Mouse (Mus musculus) embryo, embryonic 10 days (tissue): Measurements from ENCODE around the gene Kdelc2.
A peak's percentile ranks its signal among the peaks of the same experiment; 100 is the strongest.

Source experiments
- DNase-seq: peaks from one replicate; pipeline ENCODE4 v3.0.0-alpha.2; 2015; ENCODE audit warnings: low spot score

The Kdelc2 gene

GRCm38 (mm10) chr9:53387431-53387830, 3.6 kb downstream of the Kdelc2 start:
- DNase-seq, result no peak

- DNase-seq, result no peak
These were observed 5.3 kb downstream of the Kdelc2 start for GRCm38 (mm10) chr9:53389109-53389508.

GRCm38 (mm10) chr9:53390136-53390535, 6.3 kb downstream of the Kdelc2 start:
- DNase-seq, result no peak

GRCm38 (mm10) chr9:53397685-53398387, 14.0 kb downstream of the Kdelc2 start:
- no peak for DNase-seq

GRCm38 (mm10) chr9:53398388-53398700, 14.5 kb downstream of the Kdelc2 start:
- peak; percentile 82 for DNase-seq

- DNase-seq, result no peak
These were observed 15.7 kb downstream of the Kdelc2 start for GRCm38 (mm10) chr9:53399537-53399936.

GRCm38 (mm10) chr9:53400696-53401095, 16.9 kb downstream of the Kdelc2 start:
- DNase-seq, result no peak

- no peak for DNase-seq
These were observed 17.3 kb downstream of the Kdelc2 start for GRCm38 (mm10) chr9:53401146-53401545.

GRCm38 (mm10) chr9:53402291-53402711, 18.5 kb downstream of the Kdelc2 start, which contains the start of gene 4930550C14Rik:
Gene 4930550C14Rik, plus strand, starts transcription at chr9:53402325.
- peak; percentile 24 for DNase-seq

GRCm38 (mm10) chr9:53402991-53403390, 19.2 kb downstream of the Kdelc2 start:
- no peak for DNase-seq

- DNase-seq, result peak; percentile 20
These were observed 20.4 kb downstream of the Kdelc2 start for GRCm38 (mm10) chr9:53404050-53404752.

GRCm38 (mm10) chr9:53404753-53405722, 21.2 kb downstream of the Kdelc2 start:
- peak; percentile 91 for DNase-seq

GRCm38 (mm10) chr9:53408548-53408947, 24.7 kb downstream of the Kdelc2 start:
- no peak for DNase-seq

- DNase-seq, result no peak
These were observed 25.1 kb downstream of the Kdelc2 start for GRCm38 (mm10) chr9:53408953-53409361.

GRCm38 (mm10) chr9:53409427-53409826, 25.6 kb downstream of the Kdelc2 start:
- no peak for DNase-seq

- peak; percentile 25 for DNase-seq
These were observed 38.5 kb downstream of the Kdelc2 start for GRCm38 (mm10) chr9:53422133-53422896.

GRCm38 (mm10) chr9:53426726-53427125, 42.9 kb downstream of the Kdelc2 start:
- no peak for DNase-seq

- DNase-seq, result no peak
These were observed 43.8 kb downstream of the Kdelc2 start for GRCm38 (mm10) chr9:53427638-53428037.

- DNase-seq, result no peak
These were observed 52.2 kb downstream of the Kdelc2 start for GRCm38 (mm10) chr9:53435830-53436570.

- DNase-seq, result no peak
These were observed 66.8 kb downstream of the Kdelc2 start for GRCm38 (mm10) chr9:53450609-53451008.
